Mouse (Mus musculus) layer of hippocampus, adult 18-20 months (tissue): Measurements from ENCODE around the gene Rfx1. TPM values are rescaled to one million over a fixed set of nuclear protein-coding genes. Genes with fewer than 3 reads are reported as not detected.

ENCODE experiments used
- DNase-seq, 2 experiments: peaks; one replicate each; pipeline ENCODE4 v3.0.0; 2022; ENCODE audit warnings: low spot score in 2 of 2
- microRNA-seq, 2 experiments: library from miRNA; unstranded; fragments of <30 nt; microRNA quantifications; one replicate each; pipeline ENCODE4 v1.2.0; 2021
- total RNA-seq, 2 experiments: library from RNA; stranded (reverse); gene quantifications; 2 replicates each; pipeline ENCODE4 v1.2.3; 2021

Gene Rfx1
- total RNA-seq, 2 experiments from 2014 or later = 27.3 to 28.1 TPM

DNA sequence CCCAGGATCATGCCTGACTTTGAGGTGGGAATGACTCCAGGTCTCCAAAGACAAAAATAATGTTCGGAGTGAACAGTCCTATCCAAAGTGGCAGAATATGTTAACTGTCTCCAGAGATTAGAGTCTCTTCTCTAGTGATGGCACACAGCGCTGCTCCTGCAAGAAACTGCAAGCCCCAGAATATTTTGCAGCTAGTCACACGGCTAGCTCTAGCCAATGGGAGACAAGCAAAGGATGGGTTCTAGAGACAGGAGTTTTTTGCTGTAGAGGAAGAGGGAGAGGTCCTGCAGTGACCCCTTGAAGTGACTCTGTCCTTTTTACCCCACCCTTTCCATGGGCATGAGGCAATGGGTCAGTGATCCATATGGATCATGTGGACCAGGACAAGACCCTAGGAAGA lies 71.2 kb downstream of the Rfx1 start:
- DNase-seq = no peak

DNA sequence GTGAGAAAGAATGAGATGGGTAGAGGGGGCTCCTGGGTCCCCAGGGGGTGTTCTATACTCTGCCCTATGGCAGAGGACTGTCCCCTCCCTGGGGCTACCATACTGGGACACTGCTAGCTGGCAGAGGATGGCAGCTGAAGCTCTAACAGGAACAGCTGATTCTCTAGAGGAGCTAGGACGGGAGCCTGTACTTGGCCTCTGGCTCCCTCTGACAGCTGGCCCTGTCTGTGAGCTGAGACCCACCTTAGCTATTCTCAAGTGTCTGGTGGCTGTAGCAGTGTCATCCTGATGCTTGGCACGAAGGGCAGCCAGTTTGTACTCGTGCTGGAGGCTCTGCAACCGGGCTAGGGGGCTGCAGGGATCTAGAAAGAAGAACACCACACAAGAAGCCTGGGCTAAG lies 74.2 kb downstream of the Rfx1 start:
- no peak for DNase-seq

DNA sequence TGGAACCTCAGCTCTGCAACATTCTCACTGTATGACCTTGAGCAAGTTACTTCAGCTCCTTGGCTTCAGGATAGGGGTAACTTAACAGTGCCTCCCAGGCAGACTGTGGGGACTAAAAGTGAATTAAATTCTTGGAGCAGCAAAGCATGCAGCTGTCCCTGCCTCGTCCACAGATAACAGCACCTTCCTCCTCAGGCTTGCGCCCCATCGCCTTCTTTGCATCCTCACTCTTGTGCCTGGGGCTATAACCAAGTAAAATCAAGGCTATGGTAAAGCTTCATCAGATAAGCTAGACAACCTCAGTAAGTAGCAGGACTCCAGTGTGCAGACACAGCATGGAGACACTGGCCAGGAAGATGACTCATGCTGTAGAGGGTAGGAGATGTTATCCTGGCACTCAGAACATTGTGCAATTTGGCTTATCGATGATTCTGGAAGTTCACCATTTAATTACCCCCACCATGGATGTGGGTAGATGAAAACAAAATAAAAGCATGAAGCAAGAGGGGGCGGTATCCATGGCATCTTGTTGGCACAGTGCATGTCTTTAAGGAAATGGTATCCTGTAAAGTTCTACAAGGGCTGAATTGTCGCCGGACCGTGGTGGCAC lies 78.1 kb downstream of the Rfx1 start:
- peak in 1 of 2 experiments; percentile 31 for DNase-seq

Small RNA genes within 50 kb of the gene (microRNA-seq; reads per million reads assigned to microRNA genes)
- gene Mir709 = 0 reads per million in 2 experiments

Other genes with a start within 250 kb of the Rfx1 start
- 100 to 1,000 TPM; 306 to 309 TPM for gene Adgrl1, start 166.7 kb upstream of the Rfx1 start, total RNA-seq
- under 1 TPM; 0.68 to 0.72 TPM for gene Gm10644, start 111.6 kb upstream of the Rfx1 start, total RNA-seq
- gene Asf1b, start 111.3 kb upstream of the Rfx1 start, total RNA-seq = under 1 TPM; 0.36 to 0.47 TPM
- 100 to 1,000 TPM; 274 to 277 TPM for gene Prkaca, start 93.8 kb upstream of the Rfx1 start, total RNA-seq
- 10 to 100 TPM; 42.1 to 44.4 TPM for gene Samd1, start 69.2 kb upstream of the Rfx1 start, total RNA-seq
- under 1 TPM; 0.50 to 0.61 TPM for gene 1700067K01Rik, start 65.3 kb upstream of the Rfx1 start, total RNA-seq
- 1 to 10 TPM in 1 of 2 experiments, under 1 TPM in 1; 0.63 to 2.0 TPM for gene 2210011C24Rik, start 54.7 kb upstream of the Rfx1 start, total RNA-seq
- gene Palm3, start 45.4 kb upstream of the Rfx1 start, total RNA-seq = 1 to 10 TPM; 3.5 to 4.1 TPM
- gene Il27ra, start 24.2 kb upstream of the Rfx1 start, total RNA-seq = 1 to 10 TPM; 1.6 to 1.9 TPM
- gene Rln3, start 21.8 kb upstream of the Rfx1 start, total RNA-seq = not detected
- 1 to 10 TPM; 4.9 to 5.6 TPM for gene Gm10643, start 1.7 kb upstream of the Rfx1 start, total RNA-seq
- gene Dcaf15, start 37.9 kb downstream of the Rfx1 start, total RNA-seq = 10 to 100 TPM; 16.9 to 17.6 TPM
- not detected for gene Podnl1, start 59.2 kb downstream of the Rfx1 start, total RNA-seq
- 10 to 100 TPM; 57.4 to 61.0 TPM for gene Cc2d1a, start 81.1 kb downstream of the Rfx1 start, total RNA-seq
- gene 4930432K21Rik, start 81.2 kb downstream of the Rfx1 start, total RNA-seq = 1 to 10 TPM; 3.1 to 3.2 TPM
- gene Nanos3, start 118.4 kb downstream of the Rfx1 start, total RNA-seq = 1 to 10 TPM; 2.3 to 2.7 TPM
- gene Zswim4, start 170.2 kb downstream of the Rfx1 start, total RNA-seq = 10 to 100 TPM; 17.0 to 17.3 TPM
- gene D8Ertd738e, start 182.9 kb downstream of the Rfx1 start, total RNA-seq = 100 to 1,000 TPM; 132 to 136 TPM
- 10 to 100 TPM; 17.4 to 17.5 TPM for gene Mri1, start 190.5 kb downstream of the Rfx1 start, total RNA-seq
- 10 to 100 TPM; 25.7 to 27.2 TPM for gene Ccdc130, start 203.5 kb downstream of the Rfx1 start, total RNA-seq